Mouse (Mus musculus): ENCODE data around the gene Irak2.
A peak's percentile ranks its signal among the peaks of the same experiment; 100 is the strongest.
"Not testable (repeated sequence)": the region's sequence is repeated elsewhere in the genome, so short reads cannot be mapped to it uniquely, and the experiment has no call there.

Irak2 gene

DNA sequence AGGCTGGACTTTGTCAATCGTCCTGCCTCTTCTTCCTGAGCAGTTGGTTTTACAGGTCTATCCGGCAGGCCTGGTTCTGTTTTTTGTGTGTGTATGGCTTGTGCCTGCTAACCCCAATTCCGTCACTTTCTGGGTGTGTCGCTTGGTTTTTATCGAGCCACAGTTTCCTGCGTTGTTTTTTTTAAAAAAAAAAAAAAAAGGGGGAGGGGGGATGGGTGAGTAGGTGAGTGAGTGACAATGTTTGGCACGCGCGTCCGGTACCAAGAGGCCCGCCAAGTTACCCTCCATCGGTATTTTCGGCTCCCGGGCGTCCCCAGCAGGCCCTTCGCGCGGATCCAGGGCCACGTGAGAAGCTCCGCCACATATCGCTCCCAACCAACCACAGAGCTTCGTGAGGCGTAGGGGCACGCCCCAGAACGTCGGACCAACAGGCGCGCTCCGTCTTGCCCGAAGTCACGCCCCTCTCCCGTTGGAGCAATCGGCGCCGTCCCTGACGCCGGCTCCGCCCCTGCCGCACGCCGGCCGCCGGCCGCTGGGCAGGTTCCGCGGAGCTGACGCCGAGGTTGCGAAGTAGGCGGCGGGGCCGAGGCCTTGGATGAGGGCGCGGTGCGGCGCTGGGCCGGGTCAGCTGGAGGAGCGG lies 58.4 kb downstream of the Irak2 start, which contains the start of gene Tatdn2:
Tatdn2 (plus strand) TSS at position 469 of the 640 bp plus-strand sequence.
- peak; percentile 99 for DNase-seq (ENCODE audit: low spot score)

GRCm38 (mm10) chr6:113697222-113698205 lies 59.2 kb downstream of the Irak2 start:
- DNase-seq (ENCODE audit: low spot score): peak; percentile 48

DNA sequence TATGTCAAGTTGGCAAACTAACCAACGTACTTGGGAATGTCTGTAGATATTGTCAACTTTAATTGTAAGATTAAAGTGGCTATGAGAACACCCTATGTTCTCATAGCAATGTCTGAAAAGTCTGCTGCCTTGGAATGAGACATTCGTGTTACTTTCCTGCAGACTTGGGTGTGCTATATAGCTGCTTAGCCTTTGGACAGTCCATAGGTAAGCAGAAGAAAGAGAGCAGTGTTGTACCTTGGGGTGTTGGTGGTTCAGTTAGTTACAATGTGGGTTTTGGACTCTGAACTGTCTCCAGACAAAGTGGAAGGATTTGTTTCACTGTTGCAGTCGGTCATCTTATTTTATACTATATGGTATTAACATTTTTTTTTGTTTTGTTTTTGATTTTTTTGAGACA lies 74.5 kb downstream of the Irak2 start:
- no peak for DNase-seq (ENCODE audit: low spot score)

GRCm38 (mm10) chr6:113713389-113713788 lies 75.1 kb downstream of the Irak2 start:
- not testable (repeated sequence) for DNase-seq (ENCODE audit: low spot score)

DNA sequence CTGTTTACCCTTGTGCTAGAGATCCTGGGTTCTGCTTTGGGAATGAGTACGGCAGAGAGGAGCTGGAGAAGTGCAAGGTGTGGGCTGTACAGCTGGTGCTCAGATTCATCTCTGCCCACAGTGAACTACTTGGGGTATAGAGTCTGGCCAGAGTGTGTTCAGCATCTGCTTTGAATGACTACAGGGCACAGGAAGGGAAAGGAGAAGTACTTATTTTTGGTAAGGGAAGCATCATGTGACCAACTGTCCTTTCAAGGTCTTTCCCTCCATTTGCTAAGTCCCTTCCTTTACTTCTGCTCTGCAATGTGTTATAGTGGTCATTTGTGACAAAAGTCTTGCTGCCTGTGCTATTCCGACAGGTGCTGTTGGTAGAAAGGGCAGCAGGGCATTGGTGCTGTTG lies 76.0 kb downstream of the Irak2 start:
- DNase-seq (ENCODE audit: low spot score): no peak

DNA sequence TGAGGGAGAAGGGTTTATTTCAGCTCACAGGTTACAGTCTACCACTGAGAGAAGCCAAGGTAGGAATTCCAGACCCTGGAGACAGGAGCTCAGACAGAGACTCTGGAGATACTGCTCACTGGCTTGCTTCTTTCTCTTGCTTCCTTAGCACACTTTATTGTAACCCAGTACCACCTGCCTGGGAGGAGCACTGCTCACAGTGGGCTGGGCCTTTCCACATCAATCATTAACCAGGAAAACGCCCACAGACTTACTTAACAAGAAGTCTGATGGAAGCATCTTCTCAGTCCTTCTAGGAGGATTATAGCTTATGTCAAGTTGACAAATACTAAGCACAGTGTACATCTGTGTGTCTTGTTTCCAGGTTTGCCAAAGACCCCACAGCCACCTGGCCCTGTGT lies 76.5 kb downstream of the Irak2 start:
- DNase-seq (ENCODE audit: low spot score): no peak

DNA sequence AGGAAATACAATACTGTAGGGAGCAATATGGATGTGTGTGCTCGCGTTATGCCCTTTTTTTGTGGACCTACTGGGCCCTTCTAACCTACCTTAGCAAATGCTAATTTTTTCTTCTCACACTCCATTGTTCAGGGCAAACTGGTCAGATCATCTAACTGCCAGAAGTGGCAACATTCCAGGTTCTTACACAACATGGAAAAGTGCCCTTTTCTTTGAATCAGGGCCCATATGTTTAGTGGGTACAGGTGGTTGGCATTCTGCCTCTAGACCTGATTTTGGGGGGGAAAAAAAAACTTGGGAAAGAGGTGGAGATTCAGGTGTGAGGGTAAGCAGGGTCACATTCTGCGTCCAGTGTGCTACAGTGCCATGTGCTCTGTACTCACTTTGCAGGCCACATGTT lies 79.3 kb downstream of the Irak2 start:
- peak; percentile 60 for DNase-seq (ENCODE audit: low spot score)

DNA sequence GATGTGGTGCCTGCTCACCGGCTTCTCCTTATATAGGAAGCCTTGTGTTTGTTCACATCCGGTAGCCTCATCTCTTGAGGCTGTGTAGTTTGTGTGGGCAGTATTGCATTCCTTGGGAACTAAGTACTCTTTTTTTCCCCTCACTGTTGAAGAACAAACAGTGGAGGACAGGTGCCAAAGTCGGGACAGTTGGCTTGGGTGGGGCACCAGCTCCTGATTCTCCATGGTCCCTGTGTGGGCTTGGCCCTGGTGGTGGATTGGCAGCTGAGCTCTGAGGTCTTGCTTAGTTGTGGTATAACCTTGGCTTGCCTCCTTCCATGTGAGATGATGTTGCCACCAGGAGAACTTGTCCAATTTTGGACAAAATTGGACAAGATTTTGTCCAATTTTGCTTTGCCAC lies 81.6 kb downstream of the Irak2 start, which contains the start of gene Ghrl:
Ghrl (minus strand) TSS at position 3 of the 400 bp plus-strand sequence.
- DNase-seq (ENCODE audit: low spot score): no peak

GRCm38 (mm10) chr6:113721061-113721460 lies 82.8 kb downstream of the Irak2 start:
- no peak for DNase-seq (ENCODE audit: low spot score)

DNA sequence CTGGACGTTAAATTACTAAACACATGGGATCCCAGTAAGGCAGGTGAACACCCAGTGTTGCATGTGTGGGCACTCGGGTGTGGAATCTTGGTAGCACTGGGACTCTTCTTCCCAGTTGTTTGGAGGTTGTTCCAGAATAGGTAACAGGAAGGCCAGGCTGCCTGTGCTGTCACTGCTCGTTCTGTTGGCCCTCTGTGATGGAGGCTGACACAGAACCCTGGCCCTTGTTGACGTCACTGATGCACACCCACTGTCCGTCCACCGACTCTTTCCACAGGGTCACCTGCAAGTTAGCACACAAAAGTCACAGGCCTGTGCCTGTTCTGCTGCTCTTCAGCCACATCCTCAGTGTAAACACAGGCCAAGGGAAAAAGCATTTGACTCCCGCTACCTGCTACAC lies 89.9 kb downstream of the Irak2 start:
- DNase-seq (ENCODE audit: low spot score): no peak

DNA sequence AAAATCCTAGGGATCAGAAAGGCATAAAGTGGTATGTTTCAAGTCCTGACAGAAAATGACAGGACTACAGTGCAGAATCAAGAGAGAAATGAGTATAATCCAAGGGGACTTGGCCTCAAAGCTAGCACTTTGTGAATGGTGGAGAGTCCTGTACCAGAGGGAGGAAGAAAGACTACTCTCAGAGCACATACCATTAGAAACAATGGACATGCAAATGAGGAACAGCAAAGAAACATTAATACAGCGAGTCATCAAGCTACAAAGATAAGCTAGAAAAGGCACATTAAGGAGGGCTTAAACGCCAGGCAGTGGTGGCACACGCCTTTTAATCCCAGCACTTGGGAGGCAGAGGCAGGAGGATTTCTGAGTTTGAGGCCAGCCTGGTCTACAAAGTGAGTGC lies 93.0 kb downstream of the Irak2 start:
- no peak for DNase-seq (ENCODE audit: low spot score)

DNA sequence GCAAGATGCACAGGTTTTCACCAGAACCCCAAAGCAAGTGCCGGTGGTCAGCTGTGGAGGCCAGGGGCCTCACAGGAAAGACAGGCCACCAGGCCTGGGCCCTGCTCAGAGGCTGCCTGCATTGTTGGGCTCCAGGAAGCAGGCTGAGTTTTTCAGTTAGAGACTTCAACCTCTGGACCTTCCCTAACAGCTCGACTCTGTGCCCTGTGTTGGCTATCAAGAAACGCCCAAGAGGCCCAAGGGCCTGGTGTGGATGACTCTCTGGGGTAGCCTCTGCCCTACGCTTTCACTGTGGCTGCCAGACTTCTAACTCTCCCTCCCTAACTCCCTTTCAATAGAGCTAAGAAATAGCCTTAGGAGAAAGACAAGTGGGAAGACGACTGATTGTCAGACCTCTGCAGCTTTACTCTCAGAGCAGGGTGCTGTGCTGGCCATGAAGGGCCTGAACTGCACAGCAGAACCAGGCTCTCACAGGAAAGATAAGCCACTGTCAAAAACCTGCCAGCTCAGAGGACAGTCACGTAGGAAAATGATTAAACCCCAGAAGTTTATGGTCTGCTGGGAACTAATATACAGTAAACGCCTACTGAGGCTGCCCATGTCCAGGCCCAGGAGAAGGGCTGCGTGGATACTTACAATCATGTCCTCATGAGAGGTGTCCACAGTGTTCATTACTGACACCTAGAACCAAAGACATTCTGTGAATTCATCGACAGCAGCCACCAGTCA lies 99.2 kb downstream of the Irak2 start:
- no peak for DNase-seq (ENCODE audit: low spot score)

GRCm38 (mm10) chr6:113740236-113741217 lies 102.3 kb downstream of the Irak2 start, which contains the start of gene Sec13:
Sec13 (minus strand) TSS chr6:113740743.
- peak; percentile 90 for DNase-seq (ENCODE audit: low spot score)

DNA sequence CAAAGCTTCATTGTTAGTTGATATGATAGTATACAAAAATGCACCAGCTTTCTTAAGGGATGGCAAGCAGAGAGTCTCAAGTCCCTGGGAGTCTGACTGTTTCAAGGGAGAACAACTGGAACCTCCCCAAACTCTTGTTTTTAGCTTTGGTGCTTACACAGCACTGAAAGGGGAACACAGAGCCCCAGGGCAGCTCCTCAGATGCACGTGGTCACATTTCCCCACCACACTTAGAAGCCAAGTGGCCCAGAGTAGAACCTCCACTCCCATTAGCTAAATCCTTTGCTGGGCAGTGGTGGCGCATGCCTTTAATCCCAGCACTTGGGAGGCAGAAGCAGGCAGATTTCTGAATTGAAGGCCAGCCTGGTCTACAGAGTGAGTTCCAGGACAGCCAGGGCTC lies 103.2 kb downstream of the Irak2 start:
- no peak for DNase-seq (ENCODE audit: low spot score)

- no peak for DNase-seq (ENCODE audit: low spot score)
These were observed 104.1 kb downstream of the Irak2 start for GRCm38 (mm10) chr6:113742321-113742720.

- DNase-seq (ENCODE audit: low spot score): no peak
These were observed 104.8 kb downstream of the Irak2 start for GRCm38 (mm10) chr6:113743111-113743510.
